Mouse (Mus musculus): ENCODE results near the gene Dhx57. TPM values are rescaled to one million over a fixed set of nuclear protein-coding genes. Genes with fewer than 3 reads are reported as not detected.
A peak's percentile ranks its signal among the peaks of the same experiment; 100 is the strongest.
"Not testable (repeated sequence)": the region's sequence is repeated elsewhere in the genome, so short reads cannot be mapped to it uniquely, and the experiment has no call there.

The Dhx57 gene
- polyA plus RNA-seq, 1 experiment from 2014 or later = 54.7 TPM

GRCm38 (mm10) chr17:80241594-80241993, 48.7 kb downstream of the Dhx57 start:
- no peak for DNase-seq
- Histone ChIP-seq H3K4me2 (ENCODE audit: low read length) (no peak overlapping the region), H3K9me3 (ENCODE audit: control insufficient read depth, low read length) (no peaks in the 10 kb centered on the region), H3K4me1 (ENCODE audit: control insufficient read depth, insufficient read depth, low read length) (no peaks in the 10 kb centered on the region), H3K27ac (replicated peaks; ENCODE audit: low read depth, low read length) (no peak overlapping the region), H3K4me3 (replicated peaks; ENCODE audit: low read depth, low read length) (no peak overlapping the region), H3K27me3 (ENCODE audit: control insufficient read depth, insufficient read depth, low read length) (no peaks in the 10 kb centered on the region), H3K36me3 (ENCODE audit: control insufficient read depth, insufficient read depth, low read length) (peaks cover 95% of the 10 kb centered on the region), H3K9ac (replicated peaks; ENCODE audit: low read length) (no peak overlapping the region)
- 93% methylated on average over 9 of the region's 9 CpGs for WGBS
- ATAC-seq (ENCODE audit: low FRiP score, low TSS enrichment) = no peak

- peaks cover 69% of the 10 kb centered on the region for H3K36me3 ChIP-seq (ENCODE audit: control insufficient read depth, insufficient read depth, low read length)
- H3K27me3 ChIP-seq (ENCODE audit: control insufficient read depth, insufficient read depth, low read length) = no peaks in the 10 kb centered on the region
- no peaks in the 10 kb centered on the region for H3K4me1 ChIP-seq (ENCODE audit: control insufficient read depth, insufficient read depth, low read length)
- no peak overlapping the region for H3K4me3 ChIP-seq (replicated peaks; ENCODE audit: low read depth, low read length)
- no peak for ATAC-seq (ENCODE audit: low FRiP score, low TSS enrichment)
- H3K9ac ChIP-seq (replicated peaks; ENCODE audit: low read length) = no peak overlapping the region
- H3K27ac ChIP-seq (replicated peaks; ENCODE audit: low read depth, low read length) = no peak overlapping the region
- no peak for DNase-seq
- no peak overlapping the region for H3K4me2 ChIP-seq (ENCODE audit: low read length)
- H3K9me3 ChIP-seq (ENCODE audit: control insufficient read depth, low read length) = no peaks in the 10 kb centered on the region
- 93% methylated on average over 5 of the region's 5 CpGs for WGBS
Observed at GRCm38 (mm10) chr17:80237475-80237874, 52.8 kb downstream of the Dhx57 start.

GRCm38 (mm10) chr17:80236805-80237204, 53.5 kb downstream of the Dhx57 start:
- Histone ChIP-seq H3K4me2 (ENCODE audit: low read length) (no peak overlapping the region), H3K9ac (replicated peaks; ENCODE audit: low read length) (no peak overlapping the region), H3K36me3 (ENCODE audit: control insufficient read depth, insufficient read depth, low read length) (peaks cover 62% of the 10 kb centered on the region), H3K4me3 (replicated peaks; ENCODE audit: low read depth, low read length) (no peak overlapping the region), H3K9me3 (ENCODE audit: control insufficient read depth, low read length) (no peaks in the 10 kb centered on the region), H3K4me1 (ENCODE audit: control insufficient read depth, insufficient read depth, low read length) (no peaks in the 10 kb centered on the region), H3K27ac (replicated peaks; ENCODE audit: low read depth, low read length) (no peak overlapping the region), H3K27me3 (ENCODE audit: control insufficient read depth, insufficient read depth, low read length) (no peaks in the 10 kb centered on the region)
- 96% methylated on average over 3 of the region's 3 CpGs for WGBS
- no peak for ATAC-seq (ENCODE audit: low FRiP score, low TSS enrichment)
- DNase-seq = no peak

GRCm38 (mm10) chr17:80235477-80235876, 54.8 kb downstream of the Dhx57 start:
- H3K9me3 ChIP-seq (ENCODE audit: control insufficient read depth, low read length) = no peaks in the 10 kb centered on the region
- H3K4me2 ChIP-seq (ENCODE audit: low read length) = no peak overlapping the region
- WGBS = 86% methylated on average over 3 of the region's 3 CpGs
- no peaks in the 10 kb centered on the region for H3K27me3 ChIP-seq (ENCODE audit: control insufficient read depth, insufficient read depth, low read length)
- no peak for DNase-seq
- H3K9ac ChIP-seq (replicated peaks; ENCODE audit: low read length) = no peak overlapping the region
- no peaks in the 10 kb centered on the region for H3K4me1 ChIP-seq (ENCODE audit: control insufficient read depth, insufficient read depth, low read length)
- no peak overlapping the region for H3K4me3 ChIP-seq (replicated peaks; ENCODE audit: low read depth, low read length)
- peaks cover 51% of the 10 kb centered on the region for H3K36me3 ChIP-seq (ENCODE audit: control insufficient read depth, insufficient read depth, low read length)
- no peak overlapping the region for H3K27ac ChIP-seq (replicated peaks; ENCODE audit: low read depth, low read length)
- no peak for ATAC-seq (ENCODE audit: low FRiP score, low TSS enrichment)

- Histone ChIP-seq H3K36me3 (ENCODE audit: control insufficient read depth, insufficient read depth, low read length) (peaks cover 42% of the 10 kb centered on the region), H3K27me3 (ENCODE audit: control insufficient read depth, insufficient read depth, low read length) (no peaks in the 10 kb centered on the region), H3K9me3 (ENCODE audit: control insufficient read depth, low read length) (no peaks in the 10 kb centered on the region), H3K4me3 (replicated peaks; ENCODE audit: low read depth, low read length) (no peak overlapping the region), H3K4me1 (ENCODE audit: control insufficient read depth, insufficient read depth, low read length) (no peaks in the 10 kb centered on the region), H3K4me2 (ENCODE audit: low read length) (no peak overlapping the region), H3K9ac (replicated peaks; ENCODE audit: low read length) (no peak overlapping the region), H3K27ac (replicated peaks; ENCODE audit: low read depth, low read length) (no peak overlapping the region)
- WGBS = 91% methylated on average over 7 of the region's 7 CpGs
- ATAC-seq (ENCODE audit: low FRiP score, low TSS enrichment) (no peak), DNase-seq (no peak)
Observed at GRCm38 (mm10) chr17:80234376-80234775, 55.9 kb downstream of the Dhx57 start.

- Histone ChIP-seq H3K9me3 (ENCODE audit: control insufficient read depth, low read length) (no peaks in the 10 kb centered on the region), H3K9ac (replicated peaks; ENCODE audit: low read length) (no peak overlapping the region), H3K4me3 (replicated peaks; ENCODE audit: low read depth, low read length) (no peak overlapping the region), H3K36me3 (ENCODE audit: control insufficient read depth, insufficient read depth, low read length) (peaks cover 38% of the 10 kb centered on the region), H3K4me1 (ENCODE audit: control insufficient read depth, insufficient read depth, low read length) (no peaks in the 10 kb centered on the region), H3K27me3 (ENCODE audit: control insufficient read depth, insufficient read depth, low read length) (no peaks in the 10 kb centered on the region), H3K4me2 (ENCODE audit: low read length) (no peak overlapping the region), H3K27ac (replicated peaks; ENCODE audit: low read depth, low read length) (no peak overlapping the region)
- DNase-seq (no peak), ATAC-seq (ENCODE audit: low FRiP score, low TSS enrichment) (no peak)
- 96% methylated on average over 5 of the region's 5 CpGs for WGBS
Observed at GRCm38 (mm10) chr17:80233844-80234243, 56.4 kb downstream of the Dhx57 start.

- ATAC-seq (ENCODE audit: low FRiP score, low TSS enrichment) (no peak), DNase-seq (no peak)
- 86% methylated on average over 2 of the region's 2 CpGs for WGBS
- H3K9ac ChIP-seq (replicated peaks; ENCODE audit: low read length) = no peak overlapping the region
- H3K4me2 ChIP-seq (ENCODE audit: low read length) = no peak overlapping the region
- H3K27ac ChIP-seq (replicated peaks; ENCODE audit: low read depth, low read length) = no peak overlapping the region
- H3K9me3 ChIP-seq (ENCODE audit: control insufficient read depth, low read length) = no peaks in the 10 kb centered on the region
- H3K36me3 ChIP-seq (ENCODE audit: control insufficient read depth, insufficient read depth, low read length) = peaks cover 3% of the 10 kb centered on the region; the same call in 1 of the 2 replicates
- no peaks in the 10 kb centered on the region for H3K27me3 ChIP-seq (ENCODE audit: control insufficient read depth, insufficient read depth, low read length)
- H3K4me1 ChIP-seq (ENCODE audit: control insufficient read depth, insufficient read depth, low read length) = peaks cover 3% of the 10 kb centered on the region; the same call in 1 of the 2 replicates
- no peak overlapping the region for H3K4me3 ChIP-seq (replicated peaks; ENCODE audit: low read depth, low read length)
Observed at GRCm38 (mm10) chr17:80229396-80229795, 60.9 kb downstream of the Dhx57 start.

- not testable (repeated sequence) for DNase-seq; ATAC-seq (ENCODE audit: low FRiP score, low TSS enrichment); H3K36me3 ChIP-seq (ENCODE audit: control insufficient read depth, insufficient read depth, low read length); H3K9me3 ChIP-seq (ENCODE audit: control insufficient read depth, low read length); H3K4me1 ChIP-seq (ENCODE audit: control insufficient read depth, insufficient read depth, low read length); H3K27me3 ChIP-seq (ENCODE audit: control insufficient read depth, insufficient read depth, low read length)
- Histone ChIP-seq H3K27ac (replicated peaks; ENCODE audit: low read depth, low read length) (peak overlapping the region; percentile 75), H3K4me3 (replicated peaks; ENCODE audit: low read depth, low read length) (peak overlapping the region; percentile 54), H3K4me2 (ENCODE audit: low read length) (peak overlapping the region; percentile 73), H3K9ac (replicated peaks; ENCODE audit: low read length) (peak overlapping the region; percentile 62)
- WGBS = 61% methylated on average over 4 of the region's 5 CpGs
Observed at GRCm38 (mm10) chr17:80225142-80225541, 65.1 kb downstream of the Dhx57 start.

- H3K27ac ChIP-seq (replicated peaks; ENCODE audit: low read depth, low read length) = peak within 1 kb of the TSS; percentile 75
- WGBS = under 1% methylated on average over 33 of the region's 33 CpGs
- H3K9ac ChIP-seq (replicated peaks; ENCODE audit: low read length) = peak within 1 kb of the TSS; percentile 62
- DNase-seq = peak; percentile 96
- H3K27me3 ChIP-seq (ENCODE audit: control insufficient read depth, insufficient read depth, low read length) = no peaks in the 10 kb centered on the region
- ATAC-seq (ENCODE audit: low FRiP score, low TSS enrichment) = peak; percentile 95
- peaks cover 3% of the 10 kb centered on the region; the same call in 1 of the 2 replicates for H3K4me1 ChIP-seq (ENCODE audit: control insufficient read depth, insufficient read depth, low read length)
- peak within 1 kb of the TSS; percentile 54 for H3K4me3 ChIP-seq (replicated peaks; ENCODE audit: low read depth, low read length)
- peaks cover 3% of the 10 kb centered on the region; the same call in 1 of the 2 replicates for H3K36me3 ChIP-seq (ENCODE audit: control insufficient read depth, insufficient read depth, low read length)
- H3K9me3 ChIP-seq (ENCODE audit: control insufficient read depth, low read length) = no peaks in the 10 kb centered on the region
- H3K4me2 ChIP-seq (ENCODE audit: low read length) = peak within 1 kb of the TSS; percentile 73
Observed at GRCm38 (mm10) chr17:80224326-80225116, 65.8 kb downstream of the Dhx57 start, which contains the start of gene Gemin6. Gemin6 (plus strand) TSS chr17:80224441.
